Mouse (Mus musculus) forebrain, embryonic 11.5 days (tissue): Measurements from ENCODE around the gene Sh2d6. TPM values are rescaled to one million over a fixed set of nuclear protein-coding genes. Genes with fewer than 3 reads are reported as not detected.

Source experiments
- ATAC-seq: fragments of 200-750 bp; cut with Nextera tagmentation; replicated peaks from 2 replicates; pipeline ENCODE4 v1.8.0; 2017; ENCODE audit warnings: moderate TSS enrichment; ENCODE audit not compliant: low FRiP score
- DNase-seq: peaks from one replicate; pipeline ENCODE4 v3.0.0-alpha.2; 2017; ENCODE audit warnings: low spot score
- H3K27ac ChIP-seq: fragments of 300-500 bp; sonication (generic); 2 replicates; pipeline ENCODE4 v1.5.1; 2014; ENCODE audit warnings: low read depth, low read length
- H3K27me3 ChIP-seq: fragments of 300-500 bp; sonication (generic); 2 replicates; pipeline ENCODE4 v1.6.1; 2014; ENCODE audit warnings: mild to moderate bottlenecking, low read length, mixed read lengths; ENCODE audit not compliant: control insufficient read depth, insufficient read depth
- H3K36me3 ChIP-seq: fragments of 300-500 bp; sonication (generic); 2 replicates; pipeline ENCODE4 v1.6.1; 2014; ENCODE audit warnings: mild to moderate bottlenecking, low read length, moderate library complexity, mixed read lengths; ENCODE audit not compliant: control insufficient read depth, insufficient read depth
- H3K4me1 ChIP-seq: fragments of 300-500 bp; sonication (generic); replicated peaks from 2 replicates; pipeline ENCODE4 v1.6.1; 2014; ENCODE audit warnings: low read length, mixed read lengths; ENCODE audit not compliant: control insufficient read depth, insufficient read depth
- H3K4me2 ChIP-seq: fragments of 300-500 bp; sonication (generic); 2 replicates; pipeline ENCODE4 v1.6.1; 2014; ENCODE audit warnings: low read depth, mild to moderate bottlenecking, low read length, moderate library complexity, mixed read lengths; ENCODE audit not compliant: severe bottlenecking
- H3K4me3 ChIP-seq: fragments of 300-500 bp; sonication (generic); 2 replicates; pipeline ENCODE4 v1.5.1; 2014; ENCODE audit warnings: low read depth, low read length
- H3K9ac ChIP-seq: fragments of 300-500 bp; sonication (generic); 2 replicates; pipeline ENCODE4 v1.6.1; 2014; ENCODE audit warnings: low read length
- H3K9me3 ChIP-seq: fragments of 300-500 bp; sonication (generic); 2 replicates; pipeline ENCODE4 v1.6.1; 2016; ENCODE audit warnings: low read length, mixed read lengths; ENCODE audit not compliant: control insufficient read depth
- WGBS: fragments of 180-500 bp; shearing (Covaris S2); extraction: QIAGEN DNeasy Blood & Tissue Kit; methylation state at CpG from one replicate; pipeline ENCODE4 v1.1.7; 2014; 5-methylcytosine and 5-hydroxymethylcytosine counted together
- polyA plus RNA-seq: library from polyadenylated mRNA; unstranded; fragments of >200 nt; fragmentation: Nextera tagmentation; extraction: Ambion mirVana; gene quantifications from 2 replicates; pipeline ENCODE4 v1.2.1, GENCODE M21; 2014

Sh2d6 gene
- polyA plus RNA-seq, 1 experiment from 2014 or later: 0.51 TPM

- H3K9ac ChIP-seq: no peak overlapping the region; the same call in 1 of the 2 replicates
- H3K27me3 ChIP-seq: no peaks in the 10 kb centered on the region
- DNase-seq (no peak), ATAC-seq (peak; percentile 23; the same call in 1 of the 2 replicates)
- 67% methylated on average over 1 of the region's 1 CpGs for WGBS
- peak overlapping the region; percentile 82 for H3K27ac ChIP-seq
- H3K9me3 ChIP-seq: no peaks in the 10 kb centered on the region
- peaks cover 8% of the 10 kb centered on the region for H3K4me1 ChIP-seq
- no peak overlapping the region for H3K4me2 ChIP-seq
- no peak overlapping the region for H3K4me3 ChIP-seq
- no peaks in the 10 kb centered on the region for H3K36me3 ChIP-seq
These were observed 2.7 kb downstream of the Sh2d6 start for GRCm38 (mm10) chr6:72518842-72519241.

- H3K27me3 ChIP-seq: no peaks in the 10 kb centered on the region
- no peaks in the 10 kb centered on the region for H3K9me3 ChIP-seq
- 92% methylated on average over 6 of the region's 6 CpGs for WGBS
- ATAC-seq: no peak
- peaks cover 16% of the 10 kb centered on the region for H3K4me1 ChIP-seq
- H3K4me2 ChIP-seq: no peak overlapping the region
- H3K27ac ChIP-seq: no peak overlapping the region
- DNase-seq: no peak
- H3K4me3 ChIP-seq: no peak overlapping the region
- no peak overlapping the region for H3K9ac ChIP-seq
- no peaks in the 10 kb centered on the region for H3K36me3 ChIP-seq
These were observed 5.9 kb downstream of the Sh2d6 start for GRCm38 (mm10) chr6:72515644-72516043.

GRCm38 (mm10) chr6:72513071-72513440, 8.5 kb downstream of the Sh2d6 start:
- H3K4me1 ChIP-seq: peaks cover 8% of the 10 kb centered on the region; the same call in 1 of the 2 replicates
- H3K9ac ChIP-seq: peak overlapping the region; percentile 71
- peak overlapping the region; percentile 61 for H3K4me2 ChIP-seq
- no peaks in the 10 kb centered on the region for H3K36me3 ChIP-seq
- H3K9me3 ChIP-seq: no peaks in the 10 kb centered on the region
- H3K27me3 ChIP-seq: no peaks in the 10 kb centered on the region
- whole genome bisulfite sequencing: 49% methylated on average over 7 of the region's 7 CpGs
- peak overlapping the region; percentile 63; the same call in 1 of the 2 replicates for H3K27ac ChIP-seq
- no peak; the same call in 1 of the 2 replicates for ATAC-seq
- peak overlapping the region; percentile 29; the same call in 1 of the 2 replicates for H3K4me3 ChIP-seq
- no peak for DNase-seq

GRCm38 (mm10) chr6:72512386-72513070, 9.0 kb downstream of the Sh2d6 start:
- no peaks in the 10 kb centered on the region for H3K9me3 ChIP-seq
- peaks cover 8% of the 10 kb centered on the region; the same call in 1 of the 2 replicates for H3K4me1 ChIP-seq
- H3K27me3 ChIP-seq: no peaks in the 10 kb centered on the region
- 5% methylated on average over 32 of the region's 33 CpGs for WGBS
- peak overlapping the region; percentile 63 for H3K27ac ChIP-seq
- peak overlapping the region; percentile 61 for H3K4me2 ChIP-seq
- H3K9ac ChIP-seq: peak overlapping the region; percentile 71
- H3K36me3 ChIP-seq: no peaks in the 10 kb centered on the region
- ATAC-seq (peak; percentile 91), DNase-seq (peak; percentile 90)
- H3K4me3 ChIP-seq: peak overlapping the region; percentile 29

- H3K27me3 ChIP-seq: no peaks in the 10 kb centered on the region
- H3K4me2 ChIP-seq: no peak overlapping the region
- peaks cover 8% of the 10 kb centered on the region; the same call in 1 of the 2 replicates for H3K4me1 ChIP-seq
- no peak overlapping the region for H3K27ac ChIP-seq
- 83% methylated on average over 6 of the region's 6 CpGs for WGBS
- no peak overlapping the region for H3K9ac ChIP-seq
- DNase-seq: no peak
- no peak for ATAC-seq
- no peaks in the 10 kb centered on the region for H3K9me3 ChIP-seq
- H3K36me3 ChIP-seq: no peaks in the 10 kb centered on the region
- no peak overlapping the region for H3K4me3 ChIP-seq
These were observed 10.7 kb downstream of the Sh2d6 start for GRCm38 (mm10) chr6:72510686-72511421.

GRCm38 (mm10) chr6:72509872-72510435, 11.6 kb downstream of the Sh2d6 start:
- Histone ChIP-seq H3K36me3 (no peaks in the 10 kb centered on the region), H3K4me1 (peaks cover 8% of the 10 kb centered on the region; the same call in 1 of the 2 replicates), H3K9me3 (no peaks in the 10 kb centered on the region), H3K4me2 (no peak overlapping the region), H3K9ac (no peak overlapping the region), H3K27ac (no peak overlapping the region), H3K27me3 (no peaks in the 10 kb centered on the region), H3K4me3 (no peak overlapping the region)
- no peak for DNase-seq
- no peak for ATAC-seq
- 76% methylated on average over 2 of the region's 2 CpGs for WGBS

GRCm38 (mm10) chr6:72508596-72508995, 12.9 kb downstream of the Sh2d6 start:
- Histone ChIP-seq H3K27ac (no peak overlapping the region), H3K9ac (no peak overlapping the region), H3K4me3 (no peak overlapping the region), H3K4me2 (no peak overlapping the region), H3K9me3 (no peaks in the 10 kb centered on the region), H3K4me1 (peaks cover 8% of the 10 kb centered on the region; the same call in 1 of the 2 replicates), H3K27me3 (no peaks in the 10 kb centered on the region), H3K36me3 (no peaks in the 10 kb centered on the region)
- ATAC-seq (no peak), DNase-seq (no peak)
- 74% methylated on average over 4 of the region's 4 CpGs for WGBS

GRCm38 (mm10) chr6:72506104-72506503, 15.4 kb downstream of the Sh2d6 start:
- Histone ChIP-seq H3K36me3 (no peaks in the 10 kb centered on the region), H3K27me3 (no peaks in the 10 kb centered on the region), H3K4me2 (no peak overlapping the region), H3K9ac (no peak overlapping the region), H3K27ac (no peak overlapping the region), H3K4me3 (no peak overlapping the region), H3K4me1 (no peaks in the 10 kb centered on the region), H3K9me3 (no peaks in the 10 kb centered on the region)
- WGBS: 58% methylated on average over 1 of the region's 1 CpGs
- ATAC-seq (no peak), DNase-seq (no peak)
